Comparison of ENCODE assay signal across 15 mouse cellular contexts in the genomic region with DNA sequence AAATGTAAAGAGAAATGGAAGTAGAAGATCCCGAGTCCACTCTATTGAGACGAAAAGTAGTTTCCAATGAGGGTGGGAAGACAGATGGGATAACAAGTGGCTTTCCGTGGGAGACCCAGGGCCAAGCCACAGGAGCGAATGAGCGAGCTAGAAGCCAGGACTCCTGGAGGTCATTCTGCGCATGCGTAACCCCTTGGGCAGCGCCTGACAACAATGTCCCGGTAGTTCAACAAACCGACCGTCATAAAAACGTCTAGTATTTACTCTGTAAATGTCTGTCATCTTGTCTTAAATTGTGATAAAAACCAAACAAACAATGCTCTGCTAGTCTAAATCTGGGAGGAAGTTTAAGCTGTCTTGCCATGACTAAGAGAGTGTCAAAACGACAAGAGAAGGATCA.
DNase-seq lines count a peak whose midpoint lies in the region; ATAC-seq and TF ChIP-seq lines count a peak whose summit lies in the region.
"Had no signal": no experiment of that assay in that cellular context is flagged by ENCODE, and none has a peak within 500 bp of the region (broad histone marks: within the 10 kb centered on the region; RNA-seq: fewer than 3 reads in every experiment).

No protein-coding gene starts in this region.

- no peaks in the 10 kb centered on the region for H3K9me3 ChIP-seq in heart, embryonic 10.5 days
- no peaks in the 10 kb centered on the region for H3K9me3 ChIP-seq in kidney, embryonic 15.5 days (replicated peaks)
- H3K9me3 ChIP-seq: hindbrain, embryonic 13.5 days; midbrain, embryonic 15.5 days had no signal

- DNase-seq in heart, embryonic 10.5 days (ENCODE audit: low spot score): no peak
- DNase-seq in heart, adult 8-10 months (ENCODE audit: low spot score): no peak
- no peak for DNase-seq in kidney, adult 8-10 months
- no peak for DNase-seq in testis, postnatal 10 days (ENCODE audit: low spot score)
- DNase-seq in testis, postnatal 14 days (ENCODE audit: low spot score): peak; percentile 43
- DNase-seq in thymus, adult 2 months: no peak
- DNase-seq: cerebellum, postnatal 10 days had no signal

- H3K9ac ChIP-seq in kidney, embryonic 15.5 days: no peak overlapping the region
- H3K9ac ChIP-seq: hindbrain, embryonic 13.5 days; midbrain, embryonic 15.5 days had no signal

- ATAC-seq in kidney, embryonic 15.5 days (replicated peaks; ENCODE audit: low FRiP score): no peak
- ATAC-seq: forebrain, embryonic 14.5 days; midbrain, embryonic 15.5 days had no signal

- peak overlapping the region; percentile 30 for H3K4me2 ChIP-seq in kidney, embryonic 15.5 days
- H3K4me2 ChIP-seq: hindbrain, embryonic 13.5 days; liver, embryonic 11.5 days; midbrain, embryonic 15.5 days had no signal

- 66% methylated on average over 13 of the region's 13 CpGs for WGBS in heart, embryonic 10.5 days
- WGBS in kidney, embryonic 15.5 days: 44% methylated on average over 13 of the region's 13 CpGs
- 90% methylated on average over 13 of the region's 13 CpGs for WGBS in thymus, adult 2 months

- H3K4me3 ChIP-seq in heart, embryonic 10.5 days: peak overlapping the region; percentile 22
- peak overlapping the region; percentile 1; the same call in 1 of the 2 replicates for H3K4me3 ChIP-seq in kidney, embryonic 15.5 days (replicated peaks)
- H3K4me3 ChIP-seq in testis, adult 2 months (ENCODE audit: control insufficient read depth, low read depth, low read length): peak overlapping the region; percentile 39; the same call in 1 of the 2 replicates
- H3K4me3 ChIP-seq in thymus, adult 2 months (ENCODE audit: control insufficient read depth, insufficient read depth, low read length): no peak overlapping the region
- H3K4me3 ChIP-seq: hindbrain, embryonic 13.5 days; midbrain, embryonic 15.5 days had no signal

- peak overlapping the region; percentile 56; the same call in 1 of the 2 replicates for H3K27ac ChIP-seq in heart, embryonic 10.5 days
- H3K27ac ChIP-seq in kidney, embryonic 15.5 days: peak overlapping the region; percentile 45
- H3K27ac ChIP-seq in testis, adult 2 months (ENCODE audit: control insufficient read depth, insufficient read depth, low read depth, low read length): no peak overlapping the region
- H3K27ac ChIP-seq in thymus, adult 2 months (ENCODE audit: control insufficient read depth, insufficient read depth, low read length): no peak overlapping the region
- H3K27ac ChIP-seq: hindbrain, embryonic 13.5 days; midbrain, embryonic 15.5 days; stomach, postnatal 0 days had no signal

- no peaks in the 10 kb centered on the region for H3K36me3 ChIP-seq in heart, embryonic 10.5 days
- no peaks in the 10 kb centered on the region for H3K36me3 ChIP-seq in kidney, embryonic 15.5 days
- H3K36me3 ChIP-seq in testis, adult 2 months (ENCODE audit: control insufficient read depth, insufficient read depth, low read length): no peaks in the 10 kb centered on the region
- H3K36me3 ChIP-seq in thymus, adult 2 months (ENCODE audit: control insufficient read depth, insufficient read depth, low read length): no peaks in the 10 kb centered on the region
- H3K36me3 ChIP-seq: hindbrain, embryonic 13.5 days; midbrain, embryonic 15.5 days had no signal

- H3K27me3 ChIP-seq in heart, embryonic 10.5 days (ENCODE audit: insufficient read depth, poor library complexity, severe bottlenecking): 0 out of 2 replicates have a peak, but pooled peaks cover 1% of the 10 kb centered on the region
- H3K27me3 ChIP-seq in kidney, embryonic 15.5 days: peaks cover under 1% of the 10 kb centered on the region; the same call in 1 of the 2 replicates
- no peaks in the 10 kb centered on the region for H3K27me3 ChIP-seq in testis, adult 2 months (ENCODE audit: control insufficient read depth, insufficient read depth, low read length)
- no peaks in the 10 kb centered on the region for H3K27me3 ChIP-seq in thymus, adult 2 months (ENCODE audit: control insufficient read depth, insufficient read depth, low read length)
- H3K27me3 ChIP-seq: CH12.LX; midbrain, embryonic 15.5 days had no signal

- TF ChIP-seq CTCF in testis, adult 2 months (IDR thresholded peaks at IDR 0.05; ENCODE audit: control insufficient read depth, insufficient read depth, insufficient replicate concordance, low read depth, low read length): no peak
- TF ChIP-seq CTCF in thymus, adult 2 months (IDR thresholded peaks at IDR 0.05; ENCODE audit: borderline replicate concordance, control insufficient read depth, extremely low read depth, insufficient read depth, low read length, poor library complexity): no peak

- TF ChIP-seq POLR2A in testis, adult 2 months (IDR thresholded peaks at IDR 0.05; ENCODE audit: control insufficient read depth, low read depth, low read length): no peak
- no peak for TF ChIP-seq POLR2A in thymus, adult 2 months (IDR thresholded peaks at IDR 0.05; ENCODE audit: control insufficient read depth, extremely low read depth, insufficient read depth, low read length, poor library complexity)

- peaks cover 30% of the 10 kb centered on the region for H3K4me1 ChIP-seq in heart, embryonic 10.5 days
- H3K4me1 ChIP-seq in kidney, embryonic 15.5 days: peaks cover 13% of the 10 kb centered on the region; the same call in 1 of the 2 replicates
- peaks cover 7% of the 10 kb centered on the region for H3K4me1 ChIP-seq in testis, adult 2 months (ENCODE audit: control insufficient read depth, insufficient read depth, low read length)
- no peaks in the 10 kb centered on the region for H3K4me1 ChIP-seq in thymus, adult 2 months (replicated peaks; ENCODE audit: control insufficient read depth, insufficient read depth, low read length)
- H3K4me1 ChIP-seq: hindbrain, embryonic 13.5 days; midbrain, embryonic 15.5 days had no signal

Comparison
In these comparisons a context has a peak if more than half of its experiments do, and no peak if none do; other contexts are left out.
1. H3K27ac ChIP-seq: peak in heart, embryonic 10.5 days (single experiment) and kidney, embryonic 15.5 days (single experiment); none in testis, adult 2 months (single experiment) and thymus, adult 2 months (single experiment).